Comparison of ENCODE assay signal across 9 mouse cellular contexts in genomic region chr8:111449671-111450070, GRCm38 (mm10). TPM values are rescaled to one million over a fixed set of nuclear protein-coding genes. Genes with fewer than 3 reads are reported as not detected.
DNase-seq lines count a peak whose midpoint lies in the region; ATAC-seq and TF ChIP-seq lines count a peak whose summit lies in the region.
"Had no signal": no experiment of that assay in that cellular context is flagged by ENCODE, and none has a peak within 500 bp of the region (broad histone marks: within the 10 kb centered on the region; RNA-seq: fewer than 3 reads in every experiment).

No protein-coding gene starts in this region.

- H3K9ac ChIP-seq in kidney, embryonic 14.5 days (ENCODE audit: low read depth, low read length), result no peak overlapping the region
- H3K9ac ChIP-seq in heart, postnatal 0 days (replicated peaks; ENCODE audit: low read depth, low read length), result no peak overlapping the region
- H3K9ac ChIP-seq: liver, embryonic 13.5 days had no signal

- H3K27me3 ChIP-seq in kidney, embryonic 14.5 days (ENCODE audit: control insufficient read depth, insufficient read depth, low read length), result no peaks in the 10 kb centered on the region
- no peaks in the 10 kb centered on the region for H3K27me3 ChIP-seq in heart, postnatal 0 days (ENCODE audit: control insufficient read depth, insufficient read depth, low read length)
- H3K27me3 ChIP-seq: liver, embryonic 13.5 days had no signal

- WGBS in kidney, embryonic 14.5 days, result 31% methylated on average over 4 of the region's 4 CpGs
- 21% methylated on average over 4 of the region's 4 CpGs for WGBS in heart, postnatal 0 days

- H3K9me3 ChIP-seq in kidney, embryonic 14.5 days (ENCODE audit: control insufficient read depth, low read length), result no peaks in the 10 kb centered on the region
- no peaks in the 10 kb centered on the region for H3K9me3 ChIP-seq in heart, postnatal 0 days (replicated peaks; ENCODE audit: control insufficient read depth, low read length)
- H3K9me3 ChIP-seq: liver, embryonic 13.5 days had no signal

- TF ChIP-seq EP300 in heart, postnatal 0 days (IDR thresholded peaks at IDR 0.05; ENCODE audit: low read depth), result no peak

- H3K36me3 ChIP-seq in kidney, embryonic 14.5 days (ENCODE audit: control insufficient read depth, insufficient read depth, low read length), result peaks cover 12% of the 10 kb centered on the region
- peaks cover 8% of the 10 kb centered on the region for H3K36me3 ChIP-seq in heart, postnatal 0 days (replicated peaks; ENCODE audit: control insufficient read depth, insufficient read depth, low read length)

- no peak overlapping the region for H3K4me2 ChIP-seq in kidney, embryonic 14.5 days (replicated peaks; ENCODE audit: low read depth, low read length)
- no peak overlapping the region for H3K4me2 ChIP-seq in heart, postnatal 0 days (ENCODE audit: low read depth, low read length)
- H3K4me2 ChIP-seq: liver, embryonic 13.5 days had no signal

- no peak overlapping the region for H3K4me3 ChIP-seq in kidney, embryonic 14.5 days (ENCODE audit: low read length)
- H3K4me3 ChIP-seq in heart, postnatal 0 days (ENCODE audit: low read depth, low read length), result no peak overlapping the region
- H3K4me3 ChIP-seq: liver, embryonic 13.5 days had no signal

- no peaks in the 10 kb centered on the region for H3K4me1 ChIP-seq in kidney, embryonic 14.5 days (ENCODE audit: control insufficient read depth, insufficient read depth, low read length)
- 0 out of 2 replicates have a peak, but pooled peaks cover 5% of the 10 kb centered on the region for H3K4me1 ChIP-seq in heart, postnatal 0 days (ENCODE audit: control insufficient read depth, insufficient read depth)

- H3K27ac ChIP-seq in kidney, embryonic 14.5 days (ENCODE audit: low read depth, low read length), result no peak overlapping the region
- H3K27ac ChIP-seq in heart, postnatal 0 days (ENCODE audit: low read depth), result peak overlapping the region; percentile 65

- TF ChIP-seq CTCF in heart, postnatal 0 days (IDR thresholded peaks at IDR 0.05; ENCODE audit: low read depth), result no peak

- DNase-seq in kidney, postnatal 14 days, result peak; percentile 60
- peak; percentile 14 for DNase-seq in adipocyte (ENCODE audit: low spot score)
- peak; percentile 70 for DNase-seq in heart, postnatal 0 days (ENCODE audit: low spot score)
- DNase-seq in naive thymus-derived CD4-positive, alpha-beta T cell, adult 2 months (ENCODE audit: low read depth), result peak; percentile 26
- no peak for DNase-seq in cerebellum, adult 8-10 months
- DNase-seq: liver, embryonic 13.5 days; right cerebral cortex, postnatal 25 days had no signal

- ATAC-seq in kidney, embryonic 14.5 days (ENCODE audit: low FRiP score, low TSS enrichment), result no peak
- ATAC-seq in heart, postnatal 0 days (ENCODE audit: insufficient read depth, low read depth), result no peak
- no peak for ATAC-seq in megakaryocyte, adult 5-6 weeks (ENCODE audit: poor library complexity, severe bottlenecking)

RNA-seq across cellular contexts. Expression of gene Fa2h, which starts 56.0 kb away (rescaled TPM):
- polyA plus RNA-seq in kidney, embryonic 14.5 days (2014; fragmentation: Nextera tagmentation; extraction: Ambion mirVana), result 0.84 and 0.90 TPM in 2 replicates
- 5.5 TPM in 1 of 2 replicates, not detected in the other for total RNA-seq in heart, postnatal 0 days (2014; rRNA removed; ENCODE audit: low replicate concordance)
- not detected in 2 replicates for polyA plus RNA-seq in heart, postnatal 0 days (2015; fragmentation: Nextera tagmentation; extraction: Ambion mirVana)
- total RNA-seq in megakaryocyte, adult 5-6 weeks (2015), result not detected in 2 replicates
- total RNA-seq in megakaryocyte, adult 5-6 weeks (2017), result not detected in 2 replicates
- polyA plus RNA-seq: liver, embryonic 13.5 days had no signal
